Mouse (Mus musculus): ENCODE results near the gene Ntng1.
A peak's percentile ranks its signal among the peaks of the same experiment; 100 is the strongest.

Gene Ntng1

GRCm38 (mm10) chr3:110054125-110054524 is 89.7 kb downstream of the Ntng1 start:
- DNase-seq (ENCODE audit: low spot score in 2 of 2), result no peak

- DNase-seq (ENCODE audit: low spot score in 2 of 2), result no peak
These were observed 95.7 kb downstream of the Ntng1 start for GRCm38 (mm10) chr3:110048152-110048551.

- no peak for DNase-seq (ENCODE audit: low spot score in 2 of 2)
These were observed 97.1 kb downstream of the Ntng1 start for GRCm38 (mm10) chr3:110046750-110047149.

GRCm38 (mm10) chr3:110044209-110044608 is 99.6 kb downstream of the Ntng1 start:
- no peak for DNase-seq (ENCODE audit: low spot score in 2 of 2)

GRCm38 (mm10) chr3:110043641-110044187 is 100.1 kb downstream of the Ntng1 start:
- DNase-seq (ENCODE audit: low spot score in 2 of 2), result no peak

GRCm38 (mm10) chr3:110022783-110023599 is 120.8 kb downstream of the Ntng1 start:
- DNase-seq (ENCODE audit: low spot score in 2 of 2), result no peak

- no peak for DNase-seq (ENCODE audit: low spot score in 2 of 2)
These were observed 132.8 kb downstream of the Ntng1 start for GRCm38 (mm10) chr3:110010870-110011626.

- DNase-seq (ENCODE audit: low spot score in 2 of 2), result no peak
These were observed 133.4 kb downstream of the Ntng1 start for GRCm38 (mm10) chr3:110010441-110010840.

GRCm38 (mm10) chr3:110000349-110000748 is 143.5 kb downstream of the Ntng1 start:
- no peak for DNase-seq (ENCODE audit: low spot score in 2 of 2)

- DNase-seq (ENCODE audit: low spot score in 2 of 2), result no peak
These were observed 148.2 kb downstream of the Ntng1 start for GRCm38 (mm10) chr3:109995663-109996024.

GRCm38 (mm10) chr3:109994978-109995662 is 148.7 kb downstream of the Ntng1 start:
- DNase-seq (ENCODE audit: low spot score in 2 of 2), result peak in 1 of 2 experiments; percentile 17

GRCm38 (mm10) chr3:109984086-109984485 is 159.7 kb downstream of the Ntng1 start:
- peak in 1 of 2 experiments; percentile 12 for DNase-seq (ENCODE audit: low spot score in 2 of 2)

GRCm38 (mm10) chr3:109977614-109978013 is 166.2 kb downstream of the Ntng1 start:
- DNase-seq (ENCODE audit: low spot score in 2 of 2), result no peak

GRCm38 (mm10) chr3:109975106-109975505 is 168.7 kb downstream of the Ntng1 start:
- DNase-seq (ENCODE audit: low spot score in 2 of 2), result no peak

GRCm38 (mm10) chr3:109971465-109971864 is 172.3 kb downstream of the Ntng1 start:
- no peak for DNase-seq (ENCODE audit: low spot score in 2 of 2)

GRCm38 (mm10) chr3:109970181-109970580 is 173.6 kb downstream of the Ntng1 start:
- DNase-seq (ENCODE audit: low spot score in 2 of 2), result no peak

- no peak for DNase-seq (ENCODE audit: low spot score in 2 of 2)
These were observed 181.2 kb downstream of the Ntng1 start for GRCm38 (mm10) chr3:109962631-109963030.

GRCm38 (mm10) chr3:109942960-109943359 is 200.9 kb downstream of the Ntng1 start:
- DNase-seq (ENCODE audit: low spot score in 2 of 2), result no peak

GRCm38 (mm10) chr3:109937634-109938033 is 206.2 kb downstream of the Ntng1 start:
- DNase-seq (ENCODE audit: low spot score in 2 of 2), result no peak

GRCm38 (mm10) chr3:109936275-109936674 is 207.5 kb downstream of the Ntng1 start:
- no peak for DNase-seq (ENCODE audit: low spot score in 2 of 2)

GRCm38 (mm10) chr3:109932261-109932660 is 211.6 kb downstream of the Ntng1 start:
- peak; percentile 31 to 74 for DNase-seq (ENCODE audit: low spot score in 2 of 2)

GRCm38 (mm10) chr3:109931021-109931420 is 212.8 kb downstream of the Ntng1 start:
- DNase-seq (ENCODE audit: low spot score in 2 of 2), result no peak

Data from frontal cortex, postnatal 36 days (tissue).